Mouse (Mus musculus): Measurements from ENCODE around the gene Slc10a3. TPM values are rescaled to one million over a fixed set of nuclear protein-coding genes. Genes with fewer than 3 reads are reported as not detected.
A peak's percentile ranks its signal among the peaks of the same experiment; 100 is the strongest.
"Not testable (repeated sequence)": the region's sequence is repeated elsewhere in the genome, so short reads cannot be mapped to it uniquely, and the experiment has no call there.

Gene Slc10a3
- total RNA-seq (2021) = 1 to 10 TPM; 2.0 to 2.4 TPM

GRCm38 (mm10) chrX:74372888-74373549, at the start of gene Slc10a3, which contains the start of gene Ubl4a:
TSS of gene Slc10a3 (minus strand) at chrX:74373349.
TSS of gene Ubl4a (minus strand) at chrX:74373218.
- intact Hi-C loops (cut with DNase I) = no loop called here
- DNase-seq (ENCODE audit: extremely low spot score in 1 of 2, low spot score in 2 of 2) = peak; percentile 73 to 92

GRCm38 (mm10) chrX:74413377-74413776, 40.2 kb upstream of the Slc10a3 start:
- intact Hi-C loops (cut with DNase I) = loop anchor here (2.0 kb wide), 1 partner anchor 165 kb away; the partner anchor contains the start of gene Flna

DNA sequence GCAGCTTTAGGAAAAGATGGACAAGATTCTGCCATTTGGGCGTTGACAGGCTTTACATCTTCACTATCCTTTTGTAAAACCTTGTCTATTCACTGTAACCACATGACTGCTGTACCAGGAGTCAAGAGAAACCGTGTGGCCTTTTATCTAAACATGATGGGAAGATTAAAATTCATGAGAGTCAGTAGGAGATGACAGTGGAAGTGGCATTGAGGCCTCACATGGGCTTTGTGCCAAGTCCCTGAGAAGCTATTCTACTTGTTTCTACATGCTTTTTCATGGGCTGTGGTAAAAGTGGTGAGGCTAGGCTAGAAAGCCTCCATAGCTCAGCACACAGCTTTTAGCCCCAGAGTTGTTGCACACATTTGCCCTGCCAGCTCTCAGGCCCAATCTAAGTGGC, 35.2 kb upstream of the Slc10a3 start:
- intact Hi-C loops (cut with DNase I) = no loop called here
- no peak for DNase-seq (ENCODE audit: extremely low spot score in 1 of 2, low spot score in 2 of 2)

More at GRCm38 (mm10) chrX:74413377-74413776, 40.2 kb upstream of the Slc10a3 start:
- DNase-seq (ENCODE audit: extremely low spot score in 1 of 2, low spot score in 2 of 2) = peak; percentile 57 to 67

DNA sequence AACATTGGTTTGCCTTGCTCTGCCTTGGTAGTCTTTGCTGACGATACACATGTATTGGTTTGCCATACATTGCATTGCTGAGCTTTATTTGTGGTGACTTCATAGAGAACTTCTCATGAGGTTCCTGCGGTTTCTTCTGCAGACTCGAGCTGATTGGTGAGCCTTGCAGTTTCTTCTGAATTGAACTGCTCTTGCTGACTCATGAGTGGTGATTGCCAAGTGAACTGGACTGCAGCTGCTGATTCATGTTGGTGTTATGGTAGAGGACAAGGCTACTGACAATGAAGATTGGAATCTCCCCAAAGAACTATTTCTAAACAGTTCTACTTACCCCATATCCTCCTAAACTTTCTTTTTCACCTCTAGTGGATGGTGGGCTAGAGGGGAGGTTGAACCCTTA, 27.0 kb upstream of the Slc10a3 start:
- intact Hi-C loops (cut with DNase I) = no loop called here
- DNase-seq (ENCODE audit: extremely low spot score in 1 of 2, low spot score in 2 of 2) = no peak

DNA sequence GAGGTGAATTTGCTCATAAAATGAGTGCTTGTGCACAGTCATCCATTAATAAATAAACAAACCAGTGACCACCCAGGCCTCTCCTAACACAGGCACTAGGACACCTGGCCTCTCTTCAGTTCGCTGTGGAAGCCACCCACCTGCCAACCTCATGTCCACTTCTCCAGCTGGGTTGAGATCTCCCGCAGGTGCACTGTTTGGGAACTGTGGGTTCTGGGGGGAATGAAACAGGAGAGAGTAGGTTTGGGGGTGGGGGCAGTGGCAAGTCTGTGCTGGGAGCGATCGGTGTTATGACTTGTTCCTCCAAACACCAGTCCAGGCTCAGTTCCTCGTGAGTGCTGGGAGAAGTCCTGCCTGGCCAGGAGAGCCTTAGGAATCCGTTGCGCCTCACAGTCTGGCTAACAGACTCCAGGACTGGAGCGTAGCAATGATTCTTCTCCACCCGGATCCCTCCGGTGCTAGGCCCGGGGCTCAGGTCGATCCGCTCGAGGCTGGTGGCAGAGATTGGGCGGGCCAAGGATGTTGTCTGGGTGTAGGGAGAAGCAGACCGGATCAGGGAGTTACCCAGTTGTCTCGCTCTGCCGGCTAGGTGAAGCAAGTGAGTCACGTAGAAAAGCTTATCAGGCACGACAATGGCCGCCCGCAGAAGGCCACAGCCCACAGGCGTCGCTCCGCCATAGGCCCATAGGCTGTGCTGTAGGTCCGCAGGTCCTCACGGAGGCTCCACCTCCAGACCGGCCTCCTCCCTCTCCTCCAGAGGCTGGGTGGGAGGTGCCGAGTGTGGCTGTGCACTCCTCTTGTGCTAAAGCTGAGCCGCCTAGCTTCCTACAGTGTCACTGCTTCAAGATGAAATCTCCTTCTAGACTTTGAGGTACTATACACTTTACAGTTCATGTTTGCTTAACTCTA, 19.6 kb upstream of the Slc10a3 start, which contains the start of the genes Fam3a and Ikbkg:
Fam3a (minus strand) TSS at position 738 of the 909 bp plus-strand sequence.
Ikbkg (plus strand) TSS at position 756 of the 909 bp plus-strand sequence.
- peak; percentile 60 to 91 for DNase-seq (ENCODE audit: extremely low spot score in 1 of 2, low spot score in 2 of 2)
- intact Hi-C loops (cut with DNase I) = no loop called here

DNA sequence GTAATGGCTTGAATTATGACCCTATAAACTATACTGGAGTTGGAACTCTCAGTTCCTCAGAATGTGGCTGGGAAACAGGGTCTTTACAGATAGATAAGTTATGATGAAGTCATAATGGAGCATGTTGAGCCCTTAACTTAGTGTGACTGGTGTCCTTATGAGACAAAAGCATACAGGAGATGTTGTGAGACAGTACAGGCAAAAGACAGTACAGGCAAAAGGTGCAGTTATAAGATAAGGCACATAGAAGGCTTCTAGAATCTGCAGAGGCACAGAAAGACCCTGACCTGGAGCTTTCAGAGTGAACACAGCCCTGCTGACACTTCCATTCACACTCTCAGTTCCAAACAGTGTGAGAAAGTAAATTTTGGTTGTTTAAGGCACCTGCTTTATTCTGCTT, 15.0 kb upstream of the Slc10a3 start:
- DNase-seq (ENCODE audit: extremely low spot score in 1 of 2, low spot score in 2 of 2) = no peak
- intact Hi-C loops (cut with DNase I) = no loop called here

DNA sequence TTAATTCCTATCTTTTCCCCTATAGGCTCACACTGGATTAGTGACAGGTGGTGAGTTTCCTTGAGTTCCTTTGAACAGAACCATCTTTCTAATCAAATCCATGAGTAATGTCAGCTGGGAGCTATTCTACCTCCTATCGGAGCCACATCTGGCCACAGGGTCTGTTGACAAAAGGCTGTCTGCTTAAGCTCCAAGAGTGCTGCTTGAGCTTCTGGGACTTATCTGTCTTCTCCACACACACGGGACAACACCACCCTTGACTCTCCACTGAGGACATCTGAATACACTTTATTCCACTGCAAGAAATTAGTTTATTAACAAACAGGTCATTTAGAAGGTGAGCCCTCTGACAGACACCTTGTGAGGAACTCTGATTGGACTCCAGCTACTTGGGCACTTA, 11.3 kb upstream of the Slc10a3 start:
- no peak for DNase-seq (ENCODE audit: extremely low spot score in 1 of 2, low spot score in 2 of 2)
- intact Hi-C loops (cut with DNase I) = no loop called here

GRCm38 (mm10) chrX:74368209-74368909, 4.8 kb downstream of the Slc10a3 start:
- intact Hi-C loops (cut with DNase I) = no loop called here
- DNase-seq (ENCODE audit: extremely low spot score in 1 of 2, low spot score in 2 of 2) = peak; percentile 31 to 83

- intact Hi-C loops (cut with DNase I) = no loop called here
- DNase-seq (ENCODE audit: extremely low spot score in 1 of 2, low spot score in 2 of 2) = no peak
These were observed 5.6 kb downstream of the Slc10a3 start for GRCm38 (mm10) chrX:74367512-74367911.

- intact Hi-C loops (cut with DNase I) = no loop called here
- DNase-seq (ENCODE audit: extremely low spot score in 1 of 2, low spot score in 2 of 2) = no peak
These were observed 14.0 kb downstream of the Slc10a3 start for GRCm38 (mm10) chrX:74359171-74359570.

DNA sequence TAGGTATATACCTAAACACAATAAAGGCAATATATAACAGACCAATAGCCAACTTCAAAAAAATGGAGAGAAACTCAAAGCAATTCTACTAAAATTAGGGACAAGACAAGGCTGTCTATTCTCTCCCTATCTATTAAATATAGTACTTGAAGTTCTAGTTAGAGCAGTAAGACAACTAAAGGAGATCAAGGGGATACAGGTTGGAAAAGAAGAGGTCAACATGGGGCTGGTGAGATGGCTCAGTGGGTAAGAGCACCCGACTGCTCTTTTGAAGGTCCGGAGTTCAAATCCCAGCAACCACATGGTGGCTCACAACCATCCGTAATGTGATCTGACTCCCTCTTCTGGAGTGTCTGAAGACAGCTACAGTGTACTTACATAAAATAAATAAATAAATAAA, 16.1 kb downstream of the Slc10a3 start:
- intact Hi-C loops (cut with DNase I) = not testable (repeated sequence)

GRCm38 (mm10) chrX:74353467-74353770, 19.7 kb downstream of the Slc10a3 start, which contains the start of gene Lage3:
TSS of gene Lage3 (minus strand) at chrX:74353618.
- DNase-seq (ENCODE audit: extremely low spot score in 1 of 2, low spot score in 2 of 2) = peak; percentile 63 to 91
- intact Hi-C loops (cut with DNase I) = no loop called here

More for the DNA sequence above, 16.1 kb downstream of the Slc10a3 start:
- not testable (repeated sequence) for DNase-seq (ENCODE audit: extremely low spot score in 1 of 2, low spot score in 2 of 2)

GRCm38 (mm10) chrX:74352645-74353466, 20.3 kb downstream of the Slc10a3 start:
- intact Hi-C loops (cut with DNase I) = no loop called here
- no peak for DNase-seq (ENCODE audit: extremely low spot score in 1 of 2, low spot score in 2 of 2)

DNA sequence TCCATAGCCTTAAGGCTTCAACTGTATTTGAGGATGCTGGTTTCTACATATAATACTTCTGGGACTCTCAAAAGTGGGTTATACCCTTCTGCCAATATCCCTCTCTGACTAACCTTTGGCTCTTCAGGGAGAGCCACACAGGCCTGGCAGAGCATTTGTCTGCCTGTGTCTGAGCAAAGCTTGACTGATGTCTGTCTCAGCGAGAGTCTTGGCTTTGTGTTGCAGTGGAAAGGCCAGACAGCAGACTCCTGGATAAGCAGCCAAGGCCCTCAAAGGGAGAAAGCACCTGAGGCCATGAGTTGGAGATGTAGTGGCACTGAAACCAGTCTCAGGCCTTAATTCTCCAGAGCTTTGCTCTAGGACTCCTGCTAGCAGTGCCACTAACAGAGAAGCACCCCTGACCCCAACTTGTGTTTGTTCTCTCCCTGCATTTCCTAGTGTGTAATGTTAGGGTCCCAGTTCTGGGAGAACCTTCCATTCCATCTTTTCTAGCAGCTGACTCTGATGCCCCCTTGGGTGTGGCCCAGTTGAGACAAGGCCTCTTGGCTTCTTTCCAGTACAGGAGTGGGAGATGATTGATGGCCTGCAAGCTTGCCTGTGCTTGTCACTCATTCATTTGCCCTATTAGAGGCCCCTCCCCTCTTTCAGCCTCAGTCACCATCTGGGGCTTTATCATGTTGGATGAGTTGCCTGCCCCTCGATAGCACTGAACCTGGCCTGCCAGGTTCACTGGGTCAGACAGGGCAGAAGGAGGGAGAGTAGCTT, 42.8 kb downstream of the Slc10a3 start:
- intact Hi-C loops (cut with DNase I) = no loop called here
- DNase-seq (ENCODE audit: extremely low spot score in 1 of 2, low spot score in 2 of 2) = no peak

DNA sequence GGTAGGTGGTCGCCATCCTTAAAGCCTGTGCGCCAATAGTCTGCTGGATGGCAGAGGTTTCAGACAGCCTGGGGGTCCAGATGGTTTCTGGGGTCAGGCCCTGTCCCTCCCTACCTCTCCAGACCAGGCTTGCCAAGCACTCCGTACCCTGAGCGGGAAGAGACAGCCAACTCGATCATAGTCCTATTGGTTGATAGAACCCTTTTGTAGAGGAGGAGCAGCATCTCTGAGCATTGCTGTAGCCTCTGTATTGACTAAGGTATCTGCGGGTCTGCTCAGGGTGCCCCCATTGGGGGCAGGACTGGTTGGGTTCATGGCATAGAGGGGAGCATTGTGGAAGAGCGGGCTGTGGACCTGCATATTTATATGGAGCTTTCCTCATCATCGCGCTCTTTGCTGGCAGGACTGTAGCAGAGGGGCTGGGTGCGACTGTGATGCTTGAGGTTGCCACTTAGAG, 43.9 kb downstream of the Slc10a3 start:
- no peak for DNase-seq (ENCODE audit: extremely low spot score in 1 of 2, low spot score in 2 of 2)
- intact Hi-C loops (cut with DNase I) = no loop called here

DNA sequence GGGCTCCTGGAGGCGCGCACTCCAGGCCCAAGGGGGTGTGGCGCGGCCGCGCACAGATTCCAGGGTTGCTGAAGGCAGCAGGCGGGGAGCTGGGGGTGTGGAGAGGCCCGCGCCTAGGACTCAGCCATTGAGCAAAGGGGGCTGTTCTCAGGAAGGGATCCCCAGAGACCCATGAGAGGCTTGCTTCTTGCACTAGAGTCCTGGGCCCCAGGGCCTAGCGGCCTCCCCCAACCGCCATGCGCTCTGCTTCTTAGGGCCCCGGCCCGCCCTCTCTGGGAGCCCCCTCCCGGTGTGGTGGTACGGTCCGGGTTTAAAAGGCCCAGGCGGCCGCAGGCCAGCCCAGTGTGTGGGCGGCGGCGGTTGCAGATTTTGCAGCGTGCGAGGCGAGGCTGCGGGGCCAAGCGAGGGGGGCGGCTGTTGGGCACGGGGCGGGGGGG, 44.4 kb downstream of the Slc10a3 start, which contains the start of gene Plxna3:
Plxna3 (plus strand) TSS at position 342 of the 437 bp plus-strand sequence.
- DNase-seq (ENCODE audit: extremely low spot score in 1 of 2, low spot score in 2 of 2) = peak; percentile 41 to 79
- intact Hi-C loops (cut with DNase I) = no loop called here

Data from left cerebral cortex, postnatal 10 days (tissue).